Mouse (Mus musculus) lung, adult 2 months (tissue): ENCODE data around the gene Pnpla2.

Experiments used
- CTCF ChIP-seq: fragments of 200-500 bp; IDR thresholded peaks from 2 replicates; pipeline ENCODE4 v1.5.1; 2011; ENCODE audit warnings: mild to moderate bottlenecking, low read length, control low read depth; ENCODE audit not compliant: insufficient read depth
- POLR2A ChIP-seq: fragments of 200-500 bp; IDR thresholded peaks from 2 replicates; pipeline ENCODE4 v1.6.1; 2011; ENCODE audit warnings: low read depth, mild to moderate bottlenecking, control low read depth, low read length, borderline replicate concordance; ENCODE audit errors: extremely low read depth

DNA sequence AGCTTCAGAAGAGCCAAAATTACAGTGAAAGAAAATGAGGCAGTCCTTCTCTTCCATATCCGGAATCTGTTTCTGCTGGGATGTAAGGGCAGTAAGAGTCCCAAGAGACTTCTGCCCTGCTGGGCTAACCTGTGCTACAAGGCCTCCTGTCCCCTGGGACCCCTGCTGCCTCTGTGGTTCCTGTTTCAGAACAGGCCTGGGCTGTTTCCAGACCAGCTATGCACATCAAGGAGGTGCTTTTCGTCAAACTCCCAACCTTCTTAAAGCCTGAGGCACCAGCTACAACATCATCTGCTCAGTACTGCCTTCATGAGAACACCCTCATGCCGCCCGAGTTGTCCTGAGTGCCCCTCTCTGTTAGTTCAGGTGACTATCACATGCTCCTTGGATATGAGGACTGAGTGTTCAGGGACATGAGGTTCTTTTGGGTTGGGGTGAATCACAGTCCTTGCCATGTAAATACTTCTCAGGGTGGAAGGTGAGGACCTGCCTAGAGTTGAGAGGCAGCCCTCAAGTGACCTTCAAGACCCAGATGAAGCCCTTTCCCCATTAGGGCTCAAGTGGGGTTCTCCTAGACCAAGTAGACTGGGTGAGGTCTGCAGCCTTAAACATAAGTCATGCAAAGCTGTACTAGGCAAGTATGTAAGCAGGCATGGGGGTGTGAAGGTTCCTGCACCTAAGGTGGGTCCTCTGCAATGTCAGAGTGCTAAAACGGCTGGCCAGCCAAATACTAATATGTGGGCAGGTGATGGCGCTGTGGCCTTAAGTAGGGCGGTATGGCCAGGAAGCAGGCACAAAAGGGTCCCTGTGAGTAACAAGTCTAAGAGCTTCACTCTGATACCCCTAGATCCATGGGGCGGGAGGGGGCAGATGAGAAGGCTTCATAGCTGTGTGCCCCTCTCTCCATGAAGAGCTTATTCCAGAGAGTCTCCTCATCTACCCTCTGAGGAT, 37.0 kb upstream of the Pnpla2 start:
- no peak for TF ChIP-seq CTCF
- TF ChIP-seq POLR2A, result no peak
